Mouse (Mus musculus) heart, postnatal 0 days (tissue): ENCODE measurements around the gene Ift52. TPM values are rescaled to one million over a fixed set of nuclear protein-coding genes. Genes with fewer than 3 reads are reported as not detected.

ENCODE experiments used
- ATAC-seq: fragments of 200-750 bp; cut with Nextera tagmentation; 2 replicates; pipeline ENCODE4 v1.8.0; 2017; ENCODE audit warnings: low read depth, moderate number of reproducible peaks, moderate library complexity; ENCODE audit not compliant: insufficient read depth
- DNase-seq: peaks from one replicate; pipeline ENCODE4 v3.0.0-alpha.2; 2016; ENCODE audit warnings: low spot score
- H3K27ac ChIP-seq: fragments of 300-500 bp; sonication (generic); 2 replicates; pipeline ENCODE4 v1.5.1; 2014; ENCODE audit warnings: low read depth, mild to moderate bottlenecking
- H3K27me3 ChIP-seq: fragments of 300-500 bp; sonication (generic); 2 replicates; pipeline ENCODE4 v1.6.1; 2014; ENCODE audit warnings: low read length, mixed read lengths; ENCODE audit not compliant: control insufficient read depth, insufficient read depth
- H3K36me3 ChIP-seq: fragments of 300-500 bp; sonication (generic); replicated peaks from 2 replicates; pipeline ENCODE4 v1.6.1; 2014; ENCODE audit warnings: low read length, mixed read lengths; ENCODE audit not compliant: control insufficient read depth, insufficient read depth
- H3K4me1 ChIP-seq: fragments of 300-500 bp; sonication (generic); 2 replicates; pipeline ENCODE4 v1.6.1; 2014; ENCODE audit warnings: antibody characterized with exemption; ENCODE audit not compliant: control insufficient read depth, insufficient read depth
- H3K4me2 ChIP-seq: fragments of 300-500 bp; sonication (generic); 2 replicates; pipeline ENCODE4 v1.6.1; 2014; ENCODE audit warnings: low read depth, mild to moderate bottlenecking, low read length, moderate library complexity
- H3K4me3 ChIP-seq: fragments of 300-500 bp; sonication (generic); 2 replicates; pipeline ENCODE4 v1.5.1; 2014; ENCODE audit warnings: low read depth, low read length
- H3K9ac ChIP-seq: fragments of 300-500 bp; sonication (generic); replicated peaks from 2 replicates; pipeline ENCODE4 v1.6.1; 2014; ENCODE audit warnings: low read depth, low read length, mixed read lengths
- H3K9me3 ChIP-seq: fragments of 300-500 bp; sonication (generic); replicated peaks from 2 replicates; pipeline ENCODE4 v1.6.1; 2016; ENCODE audit warnings: low read length; ENCODE audit not compliant: control insufficient read depth
- CTCF ChIP-seq: IDR thresholded peaks from 2 replicates; pipeline ENCODE4 v1.5.1; 2016; ENCODE audit warnings: antibody characterized with exemption, control low read depth, low read depth
- EP300 ChIP-seq: IDR thresholded peaks from 2 replicates; pipeline ENCODE4 v1.6.1; 2016; ENCODE audit warnings: antibody characterized with exemption, low read depth
- WGBS: fragments of 180-500 bp; shearing (Covaris S2); extraction: QIAGEN DNeasy Blood & Tissue Kit; methylation state at CpG from one replicate; pipeline ENCODE4 v1.1.7; 2014; 5-methylcytosine and 5-hydroxymethylcytosine counted together
- polyA plus RNA-seq: library from polyadenylated mRNA; unstranded; fragments of >200 nt; fragmentation: Nextera tagmentation; extraction: Ambion mirVana; gene quantifications from 2 replicates; pipeline ENCODE4 v1.2.1, GENCODE M21; 2015
- total RNA-seq: library from RNA; depleted of rRNA; stranded (reverse); fragments of >200 nt; gene quantifications from 2 replicates; pipeline ENCODE4 v1.2.3, GENCODE M21; 2014; ENCODE audit warnings: low replicate concordance

Gene Ift52
- total and polyA plus RNA-seq, 2 experiments from 2014 or later = 18.5 to 31.3 TPM

- ATAC-seq (no peak), DNase-seq (no peak)
- WGBS = 83% methylated on average over 5 of the region's 5 CpGs
- TF ChIP-seq EP300 (no peak), CTCF (no peak)
- H3K9me3 ChIP-seq = no peaks in the 10 kb centered on the region
- no peaks in the 10 kb centered on the region for H3K36me3 ChIP-seq
- H3K4me2 ChIP-seq = no peak overlapping the region
- H3K4me3 ChIP-seq = no peak overlapping the region
- H3K27me3 ChIP-seq = no peaks in the 10 kb centered on the region
- no peak overlapping the region for H3K27ac ChIP-seq
- H3K4me1 ChIP-seq = peaks cover 10% of the 10 kb centered on the region; the same call in 1 of the 2 replicates
- H3K9ac ChIP-seq = no peak overlapping the region
These were observed 43.9 kb upstream of the Ift52 start for GRCm38 (mm10) chr2:162973206-162973605.

DNA sequence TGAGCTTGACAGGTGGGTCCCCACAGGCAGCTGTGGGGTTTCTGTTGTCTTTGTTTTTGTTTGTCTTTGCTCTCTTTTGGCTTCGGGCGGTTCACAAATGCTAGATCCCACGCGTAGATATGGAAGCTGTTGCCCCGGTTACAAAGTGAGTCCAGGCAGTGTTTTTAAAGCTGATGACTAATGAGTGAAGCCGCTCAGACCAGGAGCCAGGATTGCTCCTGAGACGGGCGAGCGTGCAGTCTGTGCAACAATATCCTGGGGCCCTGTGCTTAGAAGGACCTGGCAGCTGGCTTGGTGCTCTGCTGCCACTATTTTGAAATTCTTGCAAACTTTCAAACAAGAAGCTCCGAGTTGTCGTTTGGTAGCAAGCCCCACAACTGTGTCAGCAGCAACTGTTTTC, 43.5 kb upstream of the Ift52 start:
- Histone ChIP-seq H3K9ac (no peak overlapping the region), H3K4me1 (peaks cover 10% of the 10 kb centered on the region; the same call in 1 of the 2 replicates), H3K27ac (no peak overlapping the region), H3K4me2 (no peak overlapping the region), H3K4me3 (no peak overlapping the region), H3K27me3 (no peaks in the 10 kb centered on the region), H3K36me3 (no peaks in the 10 kb centered on the region), H3K9me3 (no peaks in the 10 kb centered on the region)
- 38% methylated on average over 11 of the region's 11 CpGs for WGBS
- ATAC-seq (no peak), DNase-seq (no peak)
- no peak for TF ChIP-seq EP300
- TF ChIP-seq CTCF = no peak

DNA sequence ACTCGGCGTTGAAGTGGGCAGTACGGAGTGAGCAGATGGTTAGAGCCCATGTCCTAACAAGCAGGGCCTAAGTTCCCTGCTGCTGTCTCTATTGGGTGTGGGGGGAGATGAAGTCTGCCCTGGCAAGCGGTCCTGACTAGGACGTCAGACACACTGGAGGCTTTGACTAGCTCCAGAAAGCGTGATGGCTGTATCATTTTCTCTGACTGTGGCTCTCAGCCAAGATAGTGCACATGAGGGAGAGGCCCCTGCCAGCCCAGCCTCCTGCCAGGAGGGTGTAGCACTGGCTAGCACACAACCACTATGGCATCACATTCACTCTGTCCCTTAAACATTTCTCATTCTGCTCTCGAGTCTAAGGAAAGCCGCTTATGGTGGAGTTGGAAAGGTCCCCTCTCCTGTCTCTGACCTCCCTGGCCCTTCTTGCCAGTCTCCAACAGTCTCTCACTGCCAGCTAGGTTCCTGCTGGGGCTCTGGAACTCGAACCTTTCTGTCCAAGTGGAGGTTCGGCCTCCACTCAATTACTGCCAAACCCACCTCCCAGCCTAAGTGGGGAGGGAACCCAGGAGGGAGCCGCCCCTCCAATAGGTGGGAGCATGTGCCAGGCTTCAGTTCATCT, 41.9 kb upstream of the Ift52 start:
- no peaks in the 10 kb centered on the region for H3K27me3 ChIP-seq
- H3K9ac ChIP-seq = no peak overlapping the region
- H3K4me2 ChIP-seq = no peak overlapping the region
- H3K27ac ChIP-seq = no peak overlapping the region
- H3K36me3 ChIP-seq = no peaks in the 10 kb centered on the region
- peaks cover 10% of the 10 kb centered on the region; the same call in 1 of the 2 replicates for H3K4me1 ChIP-seq
- no peaks in the 10 kb centered on the region for H3K9me3 ChIP-seq
- ATAC-seq (peak; percentile 72), DNase-seq (peak; percentile 24)
- TF ChIP-seq EP300 (no peak), CTCF (no peak)
- no peak overlapping the region for H3K4me3 ChIP-seq
- WGBS = 60% methylated on average over 11 of the region's 11 CpGs

GRCm38 (mm10) chr2:162976001-162976400, 41.2 kb upstream of the Ift52 start:
- H3K4me1 ChIP-seq = peaks cover 10% of the 10 kb centered on the region; the same call in 1 of the 2 replicates
- TF ChIP-seq EP300 = no peak
- TF ChIP-seq CTCF = no peak
- WGBS = 61% methylated on average over 4 of the region's 4 CpGs
- ATAC-seq (no peak), DNase-seq (no peak)
- no peaks in the 10 kb centered on the region for H3K9me3 ChIP-seq
- no peak overlapping the region for H3K4me3 ChIP-seq
- no peak overlapping the region for H3K4me2 ChIP-seq
- no peaks in the 10 kb centered on the region for H3K36me3 ChIP-seq
- no peaks in the 10 kb centered on the region for H3K27me3 ChIP-seq
- H3K27ac ChIP-seq = no peak overlapping the region
- no peak overlapping the region for H3K9ac ChIP-seq

- H3K9me3 ChIP-seq = no peaks in the 10 kb centered on the region
- no peaks in the 10 kb centered on the region for H3K36me3 ChIP-seq
- no peak overlapping the region for H3K9ac ChIP-seq
- no peak overlapping the region for H3K4me3 ChIP-seq
- ATAC-seq (no peak), DNase-seq (no peak)
- no peak overlapping the region for H3K4me2 ChIP-seq
- H3K27me3 ChIP-seq = no peaks in the 10 kb centered on the region
- no peak overlapping the region for H3K27ac ChIP-seq
- peaks cover 6% of the 10 kb centered on the region; the same call in 1 of the 2 replicates for H3K4me1 ChIP-seq
- TF ChIP-seq CTCF (no peak), EP300 (no peak)
- WGBS = 77% methylated on average over 6 of the region's 6 CpGs
These were observed 32.8 kb upstream of the Ift52 start for GRCm38 (mm10) chr2:162984381-162984780.

DNA sequence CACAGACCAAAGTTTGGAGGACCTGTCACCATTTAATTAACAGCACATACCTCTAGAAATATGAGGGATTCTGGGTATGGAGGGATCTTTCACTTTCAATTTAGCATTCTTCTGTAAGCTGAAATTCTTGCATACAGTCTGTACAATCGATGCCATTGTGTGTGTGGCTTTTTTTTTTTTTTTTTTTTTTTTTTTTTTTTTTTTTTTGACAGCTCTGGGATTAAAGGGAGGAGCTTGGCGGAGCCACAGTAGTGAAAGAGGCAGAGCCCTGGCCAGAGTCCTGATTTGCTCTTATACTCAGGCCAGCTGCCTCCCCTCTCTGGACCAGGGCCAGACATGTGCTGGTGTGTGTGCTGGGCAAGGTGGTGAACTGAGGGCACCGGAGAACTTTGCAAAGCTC, 31.2 kb upstream of the Ift52 start:
- Histone ChIP-seq H3K9me3 (no peaks in the 10 kb centered on the region), H3K4me1 (peaks cover 6% of the 10 kb centered on the region; the same call in 1 of the 2 replicates), H3K36me3 (no peaks in the 10 kb centered on the region), H3K4me2 (no peak overlapping the region), H3K4me3 (no peak overlapping the region), H3K27ac (no peak overlapping the region), H3K27me3 (no peaks in the 10 kb centered on the region), H3K9ac (no peak overlapping the region)
- TF ChIP-seq EP300 = no peak
- TF ChIP-seq CTCF = no peak
- 26% methylated on average over 3 of the region's 3 CpGs for WGBS
- ATAC-seq (peak; percentile 96), DNase-seq (peak; percentile 81)
